Comparison of ENCODE assay signal across 11 mouse cellular contexts in the genomic region with DNA sequence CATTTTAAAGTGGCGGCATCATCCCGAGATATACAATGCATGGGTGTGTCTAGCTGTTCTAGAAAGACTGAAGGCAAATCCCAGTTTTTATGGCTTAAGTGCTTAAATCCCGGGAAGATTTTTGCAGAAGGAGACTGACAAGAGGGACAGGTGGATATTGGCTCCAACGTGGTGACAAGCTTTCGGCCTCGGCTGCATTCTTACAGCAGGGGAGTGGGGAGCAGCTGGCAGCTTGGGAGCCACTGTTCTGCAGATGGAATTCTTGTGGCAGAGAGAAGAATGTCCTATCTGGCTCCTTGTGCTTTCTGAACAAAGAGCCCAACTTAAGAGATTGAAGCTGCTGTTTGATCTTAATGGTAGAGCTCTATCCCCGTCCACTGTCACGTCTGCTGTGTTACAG. TPM values are rescaled to one million over a fixed set of nuclear protein-coding genes. Genes with fewer than 3 reads are reported as not detected.
"Had no signal": no experiment of that assay in that cellular context is flagged by ENCODE, and none has a peak within 500 bp of the region (broad histone marks: within the 10 kb centered on the region; RNA-seq: fewer than 3 reads in every experiment).

No protein-coding gene starts in this region.

- H3K36me3 ChIP-seq: midbrain, embryonic 10.5 days; neural tube, embryonic 12.5 days had no signal

- H3K27me3 ChIP-seq: neural tube, embryonic 12.5 days had no signal

- H3K4me2 ChIP-seq: neural tube, embryonic 12.5 days had no signal

- DNase-seq: kidney, adult 11 months; kidney, adult 9 months; kidney, postnatal 10 days; left cerebral cortex, postnatal 4 days; lung, adult 18-20 months; thymus, adult 18-20 months; thymus, postnatal 14 days had no signal

- H3K27ac ChIP-seq: liver, embryonic 14.5 days; midbrain, embryonic 10.5 days; neural tube, embryonic 12.5 days had no signal

- H3K9me3 ChIP-seq: midbrain, embryonic 10.5 days; neural tube, embryonic 12.5 days had no signal

- H3K4me3 ChIP-seq: midbrain, embryonic 10.5 days; neural tube, embryonic 12.5 days had no signal

- H3K4me1 ChIP-seq: midbrain, embryonic 10.5 days; neural tube, embryonic 12.5 days had no signal

- H3K9ac ChIP-seq: liver, embryonic 14.5 days; neural tube, embryonic 12.5 days had no signal

RNA-seq across cellular contexts. Expression of a gene that starts 16.5 kb away (rescaled TPM):
- total RNA-seq: neutrophil, adult 5-6 weeks had no signal
